Mouse (Mus musculus): ENCODE data around the gene Klhl22.

The Klhl22 gene

DNA sequence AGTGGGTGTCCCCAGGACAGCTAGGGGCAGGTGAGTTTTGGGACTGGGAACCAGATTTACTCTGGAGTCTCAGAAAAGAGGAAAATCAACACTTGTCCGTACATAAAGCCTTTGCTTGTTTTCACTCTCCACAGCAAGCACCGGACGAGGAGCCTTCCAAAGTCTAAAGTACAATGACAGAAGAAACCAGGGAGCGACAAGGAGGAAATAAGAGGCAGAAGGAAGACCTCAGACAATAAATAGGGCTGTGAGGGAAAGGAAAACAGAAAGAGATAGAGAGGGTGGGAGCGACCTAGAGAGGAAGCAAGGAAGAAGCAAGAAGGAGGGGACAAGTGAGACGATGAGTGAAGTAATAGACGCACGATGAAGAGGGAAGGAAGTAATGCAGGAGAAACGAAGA lies 516 bp upstream of the Klhl22 start:
- DNase-seq, result no peak

DNA sequence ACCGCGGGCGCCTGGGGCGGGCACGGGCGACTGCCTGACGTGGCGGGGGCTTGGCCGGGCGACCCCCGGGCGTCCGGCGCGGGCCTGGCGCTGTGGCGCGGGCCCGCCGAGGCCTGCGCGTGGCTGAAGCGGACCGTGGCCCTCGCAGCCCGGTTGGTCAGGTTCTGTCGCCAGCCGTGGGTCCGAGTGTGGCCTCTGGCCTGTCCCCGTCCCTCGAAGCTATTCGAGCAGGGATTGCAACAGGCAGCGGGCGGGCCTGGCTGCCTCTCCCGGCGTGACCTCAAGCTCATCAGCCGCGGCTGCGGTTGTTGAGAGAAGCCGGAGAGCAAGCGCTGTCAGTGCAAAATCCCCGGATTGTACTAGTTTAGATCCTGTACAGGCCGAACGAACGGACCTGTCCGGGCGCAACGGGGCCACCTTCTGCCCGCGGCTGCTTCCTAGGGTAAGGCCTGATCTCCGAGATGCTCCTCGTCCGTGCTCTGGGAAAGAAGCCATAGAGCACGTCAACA lies 449 bp downstream of the Klhl22 start:
- peak; percentile 65 to 69 for DNase-seq

DNA sequence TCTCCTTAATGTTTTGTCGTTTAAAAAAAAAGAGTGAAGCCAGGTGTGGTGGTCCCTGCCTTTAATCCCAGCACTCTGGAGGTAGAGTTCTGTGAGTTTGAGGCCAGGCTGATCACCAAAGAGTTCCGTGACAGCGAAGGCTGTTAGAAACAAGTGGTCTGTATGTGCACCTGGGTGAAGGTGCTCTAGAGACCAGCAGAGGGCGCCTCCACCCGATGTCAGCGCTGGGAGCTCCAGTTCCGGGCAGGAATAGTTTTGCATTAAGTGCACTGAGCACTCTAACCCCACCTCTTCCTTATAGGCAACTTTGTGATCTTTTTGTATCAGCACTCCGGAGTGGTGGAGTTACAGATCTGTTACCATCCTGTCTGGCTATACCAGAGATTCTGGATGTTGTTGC lies 1.2 kb downstream of the Klhl22 start:
- DNase-seq, result peak; percentile 45

DNA sequence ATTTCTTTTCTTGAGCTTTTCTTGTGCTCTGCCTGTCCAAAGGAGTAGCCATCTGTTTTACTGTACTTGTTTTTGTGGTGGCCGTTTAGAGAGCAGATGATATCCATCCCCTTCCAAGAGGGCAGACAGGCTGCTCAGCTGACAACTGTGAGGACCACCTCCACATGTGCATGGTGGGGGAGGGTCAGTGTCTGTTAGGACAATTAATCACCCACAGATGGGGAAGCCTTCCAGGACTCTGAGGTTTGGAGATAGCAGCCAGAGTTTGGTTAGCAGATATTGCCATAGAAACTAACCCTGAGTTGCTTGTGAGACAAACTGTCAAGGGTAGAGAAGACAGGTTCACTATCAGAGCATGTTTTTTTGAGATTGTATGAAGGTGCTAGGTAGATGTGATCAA lies 1.7 kb downstream of the Klhl22 start:
- DNase-seq, result no peak

DNA sequence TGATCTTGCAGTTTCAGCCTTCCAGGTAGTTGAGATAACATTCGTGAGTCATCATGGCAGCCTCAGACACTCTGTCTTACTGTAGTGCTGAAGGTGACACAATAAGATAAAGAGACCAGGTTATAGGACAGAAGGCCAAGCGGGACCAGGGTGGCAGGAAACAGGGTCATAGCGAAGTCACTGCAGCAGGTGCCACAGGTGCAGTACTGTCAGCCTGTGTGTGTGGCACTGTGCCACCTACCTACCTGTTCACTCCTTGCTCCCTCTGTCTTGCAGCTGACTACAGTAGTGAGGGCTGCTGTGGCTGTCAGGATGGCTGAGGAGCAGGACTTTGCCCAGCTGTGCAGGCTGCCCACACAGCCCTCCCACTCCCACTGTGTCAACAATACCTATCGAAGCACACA lies 4.7 kb downstream of the Klhl22 start:
- DNase-seq, result no peak

DNA sequence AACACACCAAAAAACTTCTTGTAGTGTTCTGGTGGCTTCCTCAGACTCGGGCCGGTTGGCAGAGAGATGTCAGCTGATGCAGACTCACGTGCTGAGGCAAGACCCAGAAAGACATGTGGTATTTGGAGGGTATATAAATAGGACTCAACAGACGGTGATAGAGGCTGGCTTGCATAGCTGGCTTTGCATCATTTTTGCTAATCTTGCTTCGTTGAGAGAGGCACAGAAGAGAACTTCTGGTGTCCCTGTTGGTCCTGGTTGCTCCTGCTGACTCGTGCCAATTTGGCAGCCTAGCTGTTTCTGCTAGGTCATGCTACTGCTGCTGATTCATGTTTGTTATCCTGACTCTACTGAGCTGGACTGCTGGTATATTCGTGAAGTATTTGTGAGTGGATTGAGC lies 9.4 kb downstream of the Klhl22 start:
- peak; percentile 69 to 80 for DNase-seq

DNA sequence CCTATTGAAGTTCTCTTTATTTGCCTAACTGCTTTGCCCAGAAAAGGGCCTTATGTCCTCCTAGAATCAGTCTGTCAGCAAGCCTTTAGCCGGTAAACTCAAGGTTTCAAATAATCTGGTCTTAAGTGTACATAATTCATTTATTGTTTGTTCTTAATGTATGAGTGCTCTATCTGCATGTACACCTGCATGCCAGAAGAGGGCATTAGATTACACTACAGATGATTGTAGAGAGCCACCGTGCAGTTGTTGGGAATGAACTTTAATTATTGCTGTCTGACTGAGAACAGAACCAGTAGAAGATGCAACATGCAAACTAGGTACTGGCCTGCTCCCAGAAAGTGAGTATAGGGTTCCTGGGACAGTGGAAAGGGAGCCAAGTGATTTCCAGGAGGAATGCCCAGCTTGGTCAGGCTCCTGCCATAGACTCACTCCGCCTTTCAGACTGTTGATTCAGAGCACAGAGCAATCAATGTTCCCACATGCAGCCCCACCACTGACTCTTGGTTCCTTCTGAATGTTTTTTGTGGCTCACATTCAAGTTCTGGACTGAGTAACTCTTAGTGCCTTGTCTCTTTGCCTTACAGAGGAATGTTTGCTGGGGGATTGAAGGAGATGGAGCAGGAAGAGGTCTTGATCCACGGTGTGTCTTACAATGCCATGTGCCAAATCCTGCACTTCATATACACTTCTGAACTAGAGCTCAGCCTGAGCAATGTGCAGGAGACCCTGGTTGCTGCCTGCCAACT lies 11.9 kb downstream of the Klhl22 start:
- peak in 1 of 2 experiments; percentile 19 for DNase-seq

DNA sequence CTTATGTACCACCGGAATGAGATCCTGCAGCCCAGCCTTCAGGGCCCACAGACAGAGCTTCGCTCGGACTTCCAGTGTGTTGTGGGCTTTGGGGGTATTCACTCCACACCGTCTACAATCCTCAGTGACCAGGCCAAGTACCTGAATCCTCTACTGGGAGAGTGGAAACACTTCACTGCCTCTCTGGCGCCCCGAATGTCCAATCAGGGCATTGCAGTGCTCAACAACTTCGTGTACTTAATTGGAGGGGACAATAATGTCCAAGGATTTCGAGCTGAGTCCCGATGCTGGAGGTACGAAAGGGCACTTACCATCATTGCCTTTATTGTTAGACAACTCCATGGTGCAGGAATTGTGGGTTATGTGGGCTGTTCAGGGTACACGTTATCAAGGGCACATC lies 17.4 kb downstream of the Klhl22 start:
- DNase-seq, result peak; percentile 55 to 56

DNA sequence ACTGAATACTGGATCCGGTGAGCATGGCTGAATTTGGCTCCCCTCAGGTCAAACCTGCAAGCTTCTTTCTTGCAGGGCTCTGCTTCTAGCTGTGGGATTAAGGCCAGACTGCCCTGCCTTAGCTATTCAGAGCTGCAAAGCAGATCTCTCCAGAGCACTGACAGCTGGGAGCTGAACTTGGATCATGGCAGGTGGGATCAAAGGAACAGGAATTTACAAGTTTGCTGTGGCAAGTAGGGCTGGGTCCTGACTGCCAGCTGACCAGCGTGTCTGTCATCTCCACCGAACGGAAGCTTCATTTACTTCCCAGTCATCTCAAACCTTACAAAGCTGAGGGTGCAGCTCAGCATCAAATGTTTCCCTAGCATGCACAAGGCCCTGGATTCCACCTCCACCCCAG lies 18.8 kb downstream of the Klhl22 start:
- no peak for DNase-seq

DNA sequence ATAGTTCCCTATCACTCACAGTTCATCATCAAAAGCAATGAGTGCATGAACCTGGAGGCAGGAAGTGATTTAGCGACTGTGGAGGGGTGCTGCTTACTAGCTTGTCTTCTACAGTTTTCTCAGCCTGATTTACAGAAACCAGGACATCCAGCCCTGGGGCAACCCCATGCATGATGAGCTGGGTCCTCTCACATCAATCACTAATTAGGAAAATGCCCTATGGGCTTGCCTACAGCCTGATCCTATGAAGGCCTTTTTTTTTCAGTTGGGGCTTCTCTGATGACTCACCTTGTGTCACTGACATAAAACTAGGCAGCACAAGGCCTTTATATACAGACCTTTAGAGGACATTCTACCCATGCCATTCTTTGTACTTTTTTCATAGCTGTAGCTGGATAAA lies 20.3 kb downstream of the Klhl22 start:
- DNase-seq, result no peak

DNA sequence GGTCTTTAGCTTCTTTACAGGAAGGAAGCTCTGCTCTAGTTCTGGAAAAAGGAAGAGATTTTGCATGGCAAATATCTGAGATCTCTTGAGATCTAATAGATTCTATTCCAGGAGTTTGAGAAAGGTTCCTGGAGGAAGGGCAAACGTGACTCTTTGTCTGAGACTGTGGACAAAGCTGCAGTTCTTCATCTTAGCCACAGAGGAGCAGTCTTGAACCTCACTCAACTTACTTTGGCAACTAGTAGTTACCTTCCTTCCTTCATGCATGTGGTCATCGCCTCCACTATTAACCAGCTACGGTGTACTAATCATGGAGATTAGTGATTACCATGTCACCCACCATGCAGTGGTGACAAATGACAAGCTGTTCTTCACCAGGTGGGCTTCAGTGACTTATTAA lies 25.9 kb downstream of the Klhl22 start:
- no peak for DNase-seq

DNA sequence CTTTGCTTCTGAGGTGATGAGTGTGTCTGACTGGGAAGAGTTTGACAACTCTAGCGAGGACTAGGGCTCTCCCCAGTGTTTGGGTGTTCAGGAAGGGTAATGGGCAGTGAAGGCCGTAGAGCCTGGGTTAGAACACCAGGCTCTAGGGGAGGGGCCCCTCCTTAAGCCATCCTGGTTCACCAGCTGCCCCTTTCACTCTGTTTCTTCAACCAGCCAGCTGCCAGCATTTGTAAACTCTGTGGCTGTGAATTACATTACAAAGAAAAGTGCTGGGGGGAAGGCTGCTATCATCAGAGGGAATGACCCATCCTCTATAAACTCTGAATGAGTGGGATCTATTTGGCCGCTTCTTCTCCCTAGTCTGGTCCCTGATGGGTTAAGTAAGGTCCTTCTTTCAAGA lies 33.3 kb downstream of the Klhl22 start:
- no peak for DNase-seq

DNA sequence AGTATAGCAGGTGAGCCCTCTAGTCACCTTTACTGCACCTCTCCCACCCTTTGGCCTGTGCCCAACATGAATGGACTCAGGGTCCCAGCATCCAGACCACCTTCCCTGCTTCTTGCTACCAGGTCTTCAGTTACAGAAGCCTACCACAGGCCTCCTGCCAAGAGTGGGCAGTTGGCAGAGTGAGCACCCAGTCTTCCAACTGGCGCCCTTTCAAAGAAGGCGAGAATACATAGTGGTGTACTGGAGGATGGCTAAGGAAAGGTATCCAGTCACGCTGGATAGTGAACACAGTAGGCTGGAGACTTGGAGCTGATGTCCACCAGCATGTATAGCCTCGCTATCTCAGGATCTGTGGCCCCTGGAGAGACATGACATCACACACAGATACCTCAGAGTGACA lies 34.6 kb downstream of the Klhl22 start:
- no peak for DNase-seq

DNA sequence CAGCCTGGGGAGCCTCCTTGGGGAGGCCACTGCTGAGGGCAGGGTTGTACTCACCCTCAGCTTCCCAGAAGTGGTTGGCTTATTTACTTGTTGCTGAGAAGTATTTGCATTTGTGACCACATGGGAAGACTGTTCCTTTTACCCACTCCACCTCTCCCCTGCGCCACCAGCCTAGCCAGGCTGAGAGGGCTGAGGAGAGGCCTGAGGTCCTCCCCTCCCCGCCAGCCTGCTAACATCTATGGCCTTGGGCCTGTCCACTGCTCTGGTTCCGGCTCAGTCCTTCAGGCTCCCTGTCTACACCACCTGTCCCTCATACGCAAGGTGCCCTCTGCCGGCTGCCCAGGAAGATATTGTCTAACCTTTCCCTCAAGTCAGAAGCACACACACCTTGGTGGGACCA lies 36.2 kb downstream of the Klhl22 start:
- no peak for DNase-seq

DNA sequence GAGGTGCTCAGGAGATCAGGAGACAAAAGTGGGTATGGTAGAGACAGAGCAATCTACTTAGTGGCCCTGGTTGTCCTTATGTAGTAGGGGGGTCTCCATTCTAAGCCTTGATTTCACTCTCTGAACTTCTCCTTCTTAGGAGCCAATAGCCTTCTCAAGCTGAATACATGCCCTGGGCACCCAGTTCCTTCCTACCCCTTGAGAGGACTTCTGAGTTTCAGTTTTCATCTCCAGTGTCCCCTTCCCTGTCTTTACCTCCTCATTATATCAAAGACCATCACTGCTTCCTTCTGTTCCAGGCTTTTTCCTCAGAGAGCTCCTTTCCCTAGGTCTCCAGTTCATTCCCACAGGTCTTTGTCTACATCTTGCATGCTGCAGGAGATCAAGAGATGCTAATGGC lies 37.1 kb downstream of the Klhl22 start:
- no peak for DNase-seq

DNA sequence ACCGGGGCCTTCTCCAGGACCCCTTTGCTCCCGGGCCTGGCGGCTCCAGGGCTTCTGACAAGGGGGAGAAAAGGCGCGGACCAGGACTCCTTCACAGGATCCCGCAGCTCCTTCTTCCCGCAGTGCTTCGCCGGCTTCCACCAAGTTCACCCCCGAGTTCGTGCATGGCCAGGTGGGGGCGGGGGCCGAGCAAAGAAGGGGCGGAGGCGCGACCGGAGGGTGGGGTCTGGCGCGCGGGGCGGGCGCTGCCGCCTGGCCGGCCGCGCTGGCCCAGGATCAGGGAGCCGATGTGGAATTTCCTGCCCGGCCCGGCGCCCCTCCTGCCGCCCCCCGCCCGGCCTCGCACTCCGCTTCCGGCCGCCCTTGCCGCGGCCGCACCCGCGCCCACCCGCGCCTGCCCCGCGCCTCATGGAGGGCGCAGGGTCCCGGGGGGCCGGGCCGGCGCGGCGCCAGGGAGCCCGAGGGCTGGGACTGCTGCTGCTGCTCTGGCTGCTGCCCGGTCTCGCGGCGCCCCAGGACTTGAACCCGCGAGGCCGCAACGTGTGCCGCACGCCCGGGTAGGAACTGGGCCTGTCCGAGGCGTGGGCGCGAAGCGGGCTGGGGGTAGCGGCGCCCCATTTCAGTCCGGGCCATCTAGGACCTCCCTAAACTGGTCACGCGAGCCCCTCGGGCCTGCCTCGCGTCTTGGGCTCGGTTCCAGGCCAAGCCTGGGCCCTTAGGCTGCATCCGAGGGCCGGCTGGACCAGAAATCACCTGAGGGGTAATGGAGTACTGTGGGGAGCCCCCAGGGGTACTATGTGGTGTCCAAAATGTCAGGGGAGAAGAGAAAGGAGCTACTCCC lies 37.8 kb downstream of the Klhl22 start, which contains the start of gene Scarf2:
Gene Scarf2, plus strand, starts transcription at position 312 of the 841 bp plus-strand sequence.
- no peak for DNase-seq

DNA sequence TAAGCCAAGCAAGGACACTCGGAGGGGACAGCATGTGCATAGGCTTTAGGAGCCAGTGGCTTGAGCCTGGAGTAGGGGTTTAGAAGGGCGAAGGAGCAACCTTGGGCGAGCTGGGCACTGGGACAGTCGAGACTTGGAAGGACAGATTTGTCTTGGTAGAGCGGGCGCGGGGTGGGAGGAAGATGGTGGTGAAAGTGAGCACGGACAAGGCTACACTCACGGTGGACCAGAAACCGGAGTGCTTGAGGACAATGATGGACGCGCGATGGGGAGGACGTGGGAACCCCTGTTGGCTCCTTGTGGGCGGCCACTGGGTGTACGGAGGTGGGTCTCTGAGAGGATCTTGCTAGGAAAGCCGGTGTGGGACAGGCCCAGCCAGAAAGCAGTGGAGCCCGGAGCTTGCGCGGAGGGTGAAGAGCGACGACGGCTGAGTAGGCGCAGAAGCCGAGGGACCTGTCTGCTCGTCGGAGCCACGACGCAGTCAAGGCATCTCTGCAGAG lies 38.4 kb downstream of the Klhl22 start:
- no peak for DNase-seq

DNA sequence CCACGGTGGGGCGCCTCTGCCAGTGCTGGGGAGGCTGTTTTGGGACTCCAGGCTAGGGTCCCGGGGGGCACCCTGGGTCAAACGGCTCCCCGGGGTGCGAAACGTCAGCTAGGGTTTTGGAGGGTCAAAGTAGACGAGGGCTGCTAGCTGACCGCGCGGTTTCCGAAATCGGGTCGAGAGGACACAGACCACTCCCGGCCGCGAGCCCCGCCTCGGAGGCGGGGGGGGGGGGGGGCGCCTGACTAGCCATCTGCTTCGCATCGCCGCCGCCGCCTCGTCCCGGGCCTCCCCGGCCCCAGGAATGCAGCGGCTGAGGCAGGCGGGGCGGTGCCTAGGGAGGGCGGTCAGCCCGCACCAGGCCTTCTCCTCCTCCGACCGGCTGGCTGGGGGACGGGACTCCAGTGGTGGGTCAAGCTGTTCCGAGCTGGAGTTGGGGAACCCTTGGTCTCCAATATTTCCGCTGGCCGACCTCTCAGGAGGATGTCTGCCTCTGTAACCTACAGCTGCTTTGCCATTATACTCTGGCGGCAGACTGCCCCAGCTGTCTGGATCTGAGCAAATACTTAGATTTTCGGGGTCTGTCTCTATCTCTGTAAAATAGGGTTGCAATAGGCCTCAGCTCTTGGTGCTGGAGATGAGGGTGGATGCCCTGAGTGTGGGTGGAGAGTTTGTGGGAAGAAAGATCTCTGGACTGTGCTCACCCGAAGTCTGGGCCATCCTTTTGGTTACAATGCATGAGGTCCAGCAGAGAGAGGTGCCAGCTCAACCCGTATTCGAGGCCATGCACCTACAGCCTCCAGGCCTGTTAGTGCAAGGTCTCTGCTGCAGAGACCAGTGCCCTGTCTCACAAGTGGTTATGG lies 39.1 kb downstream of the Klhl22 start:
- DNase-seq, result no peak

DNA sequence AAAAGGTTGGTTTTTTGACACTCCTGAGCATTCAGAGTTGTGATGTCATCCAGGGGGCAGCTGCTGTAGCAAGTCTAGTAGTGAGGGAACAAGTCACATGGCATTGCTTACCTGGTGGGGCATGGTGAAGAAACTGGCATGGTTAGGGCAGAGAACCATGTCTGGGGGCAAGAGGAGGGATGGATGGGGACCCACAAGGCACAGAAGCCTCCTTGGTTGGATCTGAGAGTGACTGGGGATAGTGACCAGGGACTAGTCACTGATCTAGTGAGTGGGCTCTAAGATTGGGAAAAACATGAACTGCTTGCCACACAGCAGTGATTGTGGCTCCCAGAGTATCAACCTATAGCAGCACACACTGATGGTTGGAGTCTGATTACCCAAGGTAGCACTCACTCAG lies 40.2 kb downstream of the Klhl22 start:
- no peak for DNase-seq

DNA sequence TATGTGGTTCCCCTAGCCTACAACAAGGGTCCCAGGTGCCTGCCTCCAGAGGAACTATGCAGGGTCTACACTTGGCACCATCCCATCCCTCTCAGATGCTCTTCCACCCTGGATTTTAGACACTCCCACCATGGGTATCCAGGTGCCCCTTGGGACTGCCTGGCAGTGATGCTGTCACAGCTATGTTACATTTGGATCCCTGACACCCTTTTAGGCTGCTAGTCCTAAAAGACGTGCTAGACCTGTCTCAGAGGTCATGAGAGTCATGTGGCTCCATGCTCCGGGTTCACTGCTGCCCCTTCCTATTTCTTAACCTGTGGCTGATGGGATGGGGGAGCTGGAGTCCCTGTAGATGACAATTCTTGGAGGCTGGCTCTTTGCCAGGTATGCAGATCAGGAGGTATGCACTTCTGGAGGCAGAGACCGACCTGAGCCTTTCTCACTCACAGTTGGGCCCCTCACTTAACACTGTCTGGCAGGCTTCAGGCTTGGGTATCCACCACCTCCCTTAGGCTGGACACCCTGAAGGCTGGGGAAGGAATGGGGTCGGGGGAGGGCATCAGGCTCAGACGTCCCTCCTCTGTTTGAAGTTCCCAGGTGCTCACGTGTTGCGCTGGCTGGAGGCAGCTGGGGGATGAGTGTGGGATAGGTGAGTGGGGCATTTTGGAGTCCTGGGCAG lies 42.5 kb downstream of the Klhl22 start:
- no peak for DNase-seq

DNA sequence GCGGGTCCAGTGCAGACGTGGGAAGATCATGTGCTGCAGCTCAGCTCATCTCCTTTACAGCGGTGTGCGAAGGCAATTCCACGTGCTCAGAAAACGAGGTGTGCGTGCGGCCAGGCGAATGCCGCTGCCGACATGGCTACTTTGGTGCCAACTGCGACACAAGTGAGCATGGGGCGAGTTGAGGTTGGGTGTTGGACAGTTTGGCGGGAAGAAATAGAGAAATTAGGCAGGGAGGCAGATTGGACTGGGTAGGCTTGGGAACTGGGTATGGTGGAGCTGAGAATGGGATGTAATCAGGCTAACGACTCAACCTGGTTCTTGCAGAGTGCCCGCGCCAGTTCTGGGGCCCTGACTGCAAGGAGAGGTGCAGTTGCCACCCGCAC lies 43.0 kb downstream of the Klhl22 start:
- DNase-seq, result peak; percentile 16 to 17
